Mouse (Mus musculus): ENCODE measurements around the gene Gse1. TPM values are rescaled to one million over a fixed set of nuclear protein-coding genes. Genes with fewer than 3 reads are reported as not detected.
A peak's percentile ranks its signal among the peaks of the same experiment; 100 is the strongest.

Gene Gse1
- 11.3 and 12.1 TPM in 2 replicates for polyA plus RNA-seq (2014; fragmentation: Nextera tagmentation; extraction: Ambion mirVana)

DNA sequence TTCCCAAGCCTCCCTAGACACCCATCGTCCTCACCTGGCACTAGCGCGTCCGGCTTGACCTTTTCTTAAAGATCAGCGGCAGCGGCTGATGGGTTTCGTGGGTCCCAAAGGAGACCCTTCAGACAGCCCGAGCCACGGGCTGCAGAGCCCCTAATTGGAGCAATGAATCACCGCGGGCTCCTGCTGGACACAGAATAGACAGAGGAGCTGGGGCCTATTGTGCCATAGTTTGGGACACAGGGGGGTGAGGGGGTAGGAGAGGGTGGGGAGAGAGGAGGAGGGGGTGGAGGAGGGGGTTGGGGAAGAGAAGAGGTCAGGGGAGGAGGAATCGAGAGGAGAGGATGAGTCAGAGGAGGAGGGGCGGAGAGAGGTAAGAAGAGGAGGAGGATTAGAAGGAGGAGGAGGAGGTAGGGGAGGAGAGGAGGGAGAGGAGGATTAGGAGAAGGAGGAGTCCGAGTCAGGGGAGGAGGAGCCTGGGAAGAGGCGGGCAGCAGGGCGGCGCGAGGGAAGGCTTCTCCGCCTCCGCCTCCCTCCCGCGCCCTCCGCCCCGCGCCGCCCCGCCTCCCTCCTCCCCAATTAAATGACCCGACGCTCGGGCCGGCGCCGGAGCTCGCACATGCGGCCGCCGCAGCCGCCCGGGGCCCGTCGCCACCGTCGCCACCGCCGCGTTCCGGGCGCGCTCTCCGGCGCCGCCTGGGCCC lies at the start of gene Gse1:
Gse1 (plus strand) TSS at position 566 of the 701 bp plus-strand sequence.
- Histone ChIP-seq H3K36me3 (ENCODE audit: control insufficient read depth, insufficient read depth, low read length) (no peaks in the 10 kb centered on the region), H3K27ac (ENCODE audit: low read depth, low read length) (peak within 1 kb of the TSS; percentile 47; the same call in 1 of the 2 replicates), H3K9ac (ENCODE audit: low read depth, low read length) (peak within 1 kb of the TSS; percentile 70), H3K4me1 (ENCODE audit: control insufficient read depth, insufficient read depth, low read length) (peaks cover 52% of the 10 kb centered on the region), H3K4me3 (ENCODE audit: low read length) (peak within 1 kb of the TSS; percentile 67), H3K27me3 (ENCODE audit: control insufficient read depth, insufficient read depth, low read length) (peaks cover 12% of the 10 kb centered on the region), H3K4me2 (replicated peaks; ENCODE audit: low read depth, low read length) (peak within 1 kb of the TSS; percentile 97), H3K9me3 (ENCODE audit: control insufficient read depth, low read length) (no peaks in the 10 kb centered on the region)
- ATAC-seq (ENCODE audit: low FRiP score, low TSS enrichment), result peak; percentile 81
- 3% methylated on average over 14 of the region's 52 CpGs for WGBS

DNA sequence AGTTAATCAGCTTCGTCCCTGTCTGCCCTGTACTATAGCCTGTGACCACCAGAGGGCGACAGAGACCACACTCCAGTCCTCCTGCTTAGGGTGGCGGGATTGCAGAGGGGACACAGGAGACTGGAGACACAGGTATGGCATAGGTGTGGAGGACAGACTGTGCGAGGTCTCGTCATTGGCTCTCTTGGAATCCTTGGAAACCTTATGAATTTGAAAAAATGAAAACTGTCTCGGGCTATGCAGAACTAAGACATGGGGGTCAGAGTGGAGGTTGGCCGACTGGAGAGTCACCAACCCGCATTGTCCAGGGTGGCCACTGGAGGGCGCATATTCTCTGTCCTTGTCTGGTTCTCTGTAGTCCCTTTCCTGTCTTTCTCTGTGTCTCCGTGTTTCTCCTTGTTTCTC lies 49.2 kb upstream of the Gse1 start:
- Histone ChIP-seq H3K27me3 (ENCODE audit: control insufficient read depth, insufficient read depth, low read length) (peaks cover 6% of the 10 kb centered on the region), H3K9ac (ENCODE audit: low read depth, low read length) (no peak overlapping the region), H3K27ac (ENCODE audit: low read depth, low read length) (no peak overlapping the region), H3K9me3 (ENCODE audit: control insufficient read depth, low read length) (no peaks in the 10 kb centered on the region), H3K36me3 (ENCODE audit: control insufficient read depth, insufficient read depth, low read length) (no peaks in the 10 kb centered on the region), H3K4me2 (replicated peaks; ENCODE audit: low read depth, low read length) (peak overlapping the region; percentile 41), H3K4me1 (ENCODE audit: control insufficient read depth, insufficient read depth, low read length) (peaks cover 23% of the 10 kb centered on the region), H3K4me3 (ENCODE audit: low read length) (no peak overlapping the region)
- 0% methylated on average over 10 of the region's 10 CpGs for WGBS
- peak; percentile 58 for ATAC-seq (ENCODE audit: low FRiP score, low TSS enrichment)

DNA sequence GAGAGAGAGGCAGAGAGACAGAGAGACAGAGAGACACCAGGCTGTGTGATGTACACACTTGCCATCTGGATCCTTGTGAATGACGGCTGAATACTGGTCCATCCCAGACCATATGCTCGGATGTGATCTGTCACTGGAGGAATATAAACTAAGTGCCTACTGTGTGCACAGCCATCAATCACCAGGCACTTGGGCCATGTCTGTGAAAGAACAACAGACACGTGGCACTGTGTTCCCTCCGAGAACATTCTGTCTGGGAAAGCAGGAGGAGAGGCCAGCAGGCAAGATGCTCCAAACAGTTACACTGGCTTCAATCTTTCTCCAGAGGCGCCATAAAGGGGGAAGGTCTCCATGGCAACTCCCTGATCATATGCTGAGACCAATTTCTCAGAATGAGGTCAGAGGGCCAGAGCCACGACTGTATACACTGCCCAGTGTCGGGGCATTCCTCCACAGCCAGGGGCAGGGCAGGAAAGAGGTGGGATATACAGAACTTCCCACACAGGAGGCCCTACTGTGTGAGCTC lies 47.7 kb upstream of the Gse1 start:
- H3K27ac ChIP-seq (ENCODE audit: low read depth, low read length), result no peak overlapping the region
- H3K36me3 ChIP-seq (ENCODE audit: control insufficient read depth, insufficient read depth, low read length), result no peaks in the 10 kb centered on the region
- no peak for ATAC-seq (ENCODE audit: low FRiP score, low TSS enrichment)
- H3K4me1 ChIP-seq (ENCODE audit: control insufficient read depth, insufficient read depth, low read length), result peaks cover 38% of the 10 kb centered on the region
- peaks cover 4% of the 10 kb centered on the region; the same call in 1 of the 2 replicates for H3K27me3 ChIP-seq (ENCODE audit: control insufficient read depth, insufficient read depth, low read length)
- H3K9ac ChIP-seq (ENCODE audit: low read depth, low read length), result no peak overlapping the region
- no peaks in the 10 kb centered on the region for H3K9me3 ChIP-seq (ENCODE audit: control insufficient read depth, low read length)
- no peak overlapping the region for H3K4me3 ChIP-seq (ENCODE audit: low read length)
- H3K4me2 ChIP-seq (replicated peaks; ENCODE audit: low read depth, low read length), result no peak overlapping the region
- WGBS, result 56% methylated on average over 7 of the region's 7 CpGs

- no peaks in the 10 kb centered on the region for H3K9me3 ChIP-seq (ENCODE audit: control insufficient read depth, low read length)
- WGBS, result 81% methylated on average over 5 of the region's 5 CpGs
- H3K4me1 ChIP-seq (ENCODE audit: control insufficient read depth, insufficient read depth, low read length), result peaks cover 46% of the 10 kb centered on the region
- no peak overlapping the region for H3K4me2 ChIP-seq (replicated peaks; ENCODE audit: low read depth, low read length)
- H3K4me3 ChIP-seq (ENCODE audit: low read length), result no peak overlapping the region
- peaks cover 3% of the 10 kb centered on the region; the same call in 1 of the 2 replicates for H3K27me3 ChIP-seq (ENCODE audit: control insufficient read depth, insufficient read depth, low read length)
- ATAC-seq (ENCODE audit: low FRiP score, low TSS enrichment), result no peak
- no peak overlapping the region for H3K27ac ChIP-seq (ENCODE audit: low read depth, low read length)
- H3K9ac ChIP-seq (ENCODE audit: low read depth, low read length), result no peak overlapping the region
- H3K36me3 ChIP-seq (ENCODE audit: control insufficient read depth, insufficient read depth, low read length), result no peaks in the 10 kb centered on the region
These were observed 47.0 kb upstream of the Gse1 start for GRCm38 (mm10) chr8:120181274-120181673.

DNA sequence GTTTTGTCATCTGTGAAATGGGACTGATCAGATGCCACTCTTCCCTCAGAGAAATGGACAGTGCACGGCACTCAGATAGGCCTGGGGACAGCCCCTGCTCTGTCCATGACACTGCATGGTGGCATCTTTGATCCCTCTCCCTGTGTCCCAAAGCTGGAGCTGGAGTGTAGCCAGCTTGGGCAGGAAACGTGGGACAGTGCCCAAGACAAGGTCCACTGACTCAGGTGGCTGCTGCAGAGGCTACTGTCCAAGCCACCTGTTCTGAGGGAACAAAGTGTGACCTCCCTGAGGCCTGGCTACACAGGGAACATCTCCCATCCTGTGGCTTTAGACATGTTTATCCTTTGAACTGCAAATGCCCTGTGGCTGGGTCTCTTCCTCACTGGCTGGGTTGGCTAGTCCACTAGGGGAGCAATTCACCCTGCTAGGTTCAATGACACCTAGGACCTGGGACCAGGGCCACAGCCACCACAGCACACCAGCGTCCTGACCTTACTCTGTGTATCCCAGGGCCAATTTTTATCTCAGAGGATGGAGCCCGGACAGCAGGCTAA lies 46.3 kb upstream of the Gse1 start:
- Histone ChIP-seq H3K36me3 (ENCODE audit: control insufficient read depth, insufficient read depth, low read length) (no peaks in the 10 kb centered on the region), H3K4me1 (ENCODE audit: control insufficient read depth, insufficient read depth, low read length) (peaks cover 44% of the 10 kb centered on the region), H3K27ac (ENCODE audit: low read depth, low read length) (no peak overlapping the region), H3K9me3 (ENCODE audit: control insufficient read depth, low read length) (no peaks in the 10 kb centered on the region), H3K4me3 (ENCODE audit: low read length) (no peak overlapping the region), H3K4me2 (replicated peaks; ENCODE audit: low read depth, low read length) (no peak overlapping the region), H3K9ac (ENCODE audit: low read depth, low read length) (no peak overlapping the region), H3K27me3 (ENCODE audit: control insufficient read depth, insufficient read depth, low read length) (no peaks in the 10 kb centered on the region)
- WGBS, result 75% methylated on average over 4 of the region's 4 CpGs
- ATAC-seq (ENCODE audit: low FRiP score, low TSS enrichment), result no peak

DNA sequence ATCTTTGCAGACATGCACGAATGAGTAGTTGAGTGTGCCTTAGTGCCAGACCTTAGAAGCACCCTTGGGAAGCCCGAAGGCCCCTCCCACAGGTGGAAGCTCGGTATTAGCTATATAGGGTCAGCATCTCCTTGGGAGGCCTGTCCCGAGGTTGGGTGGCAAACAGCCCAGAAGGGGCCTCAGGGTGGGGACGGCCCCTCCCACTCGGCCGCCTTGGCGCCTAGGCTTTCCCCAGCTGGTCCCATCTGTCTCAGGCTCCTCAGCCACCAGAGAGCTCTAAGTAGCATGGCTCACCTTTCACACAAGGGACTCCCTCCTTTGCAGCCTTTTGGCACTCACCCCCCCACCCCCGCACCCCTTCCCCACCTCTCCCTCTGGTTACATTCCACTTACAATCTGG lies 43.9 kb upstream of the Gse1 start:
- Histone ChIP-seq H3K9me3 (ENCODE audit: control insufficient read depth, low read length) (no peaks in the 10 kb centered on the region), H3K9ac (ENCODE audit: low read depth, low read length) (no peak overlapping the region), H3K27ac (ENCODE audit: low read depth, low read length) (no peak overlapping the region), H3K4me3 (ENCODE audit: low read length) (no peak overlapping the region), H3K36me3 (ENCODE audit: control insufficient read depth, insufficient read depth, low read length) (no peaks in the 10 kb centered on the region), H3K4me2 (replicated peaks; ENCODE audit: low read depth, low read length) (no peak overlapping the region), H3K27me3 (ENCODE audit: control insufficient read depth, insufficient read depth, low read length) (no peaks in the 10 kb centered on the region), H3K4me1 (ENCODE audit: control insufficient read depth, insufficient read depth, low read length) (peaks cover 32% of the 10 kb centered on the region)
- peak; percentile 53 for ATAC-seq (ENCODE audit: low FRiP score, low TSS enrichment)
- 13% methylated on average over 8 of the region's 9 CpGs for WGBS

DNA sequence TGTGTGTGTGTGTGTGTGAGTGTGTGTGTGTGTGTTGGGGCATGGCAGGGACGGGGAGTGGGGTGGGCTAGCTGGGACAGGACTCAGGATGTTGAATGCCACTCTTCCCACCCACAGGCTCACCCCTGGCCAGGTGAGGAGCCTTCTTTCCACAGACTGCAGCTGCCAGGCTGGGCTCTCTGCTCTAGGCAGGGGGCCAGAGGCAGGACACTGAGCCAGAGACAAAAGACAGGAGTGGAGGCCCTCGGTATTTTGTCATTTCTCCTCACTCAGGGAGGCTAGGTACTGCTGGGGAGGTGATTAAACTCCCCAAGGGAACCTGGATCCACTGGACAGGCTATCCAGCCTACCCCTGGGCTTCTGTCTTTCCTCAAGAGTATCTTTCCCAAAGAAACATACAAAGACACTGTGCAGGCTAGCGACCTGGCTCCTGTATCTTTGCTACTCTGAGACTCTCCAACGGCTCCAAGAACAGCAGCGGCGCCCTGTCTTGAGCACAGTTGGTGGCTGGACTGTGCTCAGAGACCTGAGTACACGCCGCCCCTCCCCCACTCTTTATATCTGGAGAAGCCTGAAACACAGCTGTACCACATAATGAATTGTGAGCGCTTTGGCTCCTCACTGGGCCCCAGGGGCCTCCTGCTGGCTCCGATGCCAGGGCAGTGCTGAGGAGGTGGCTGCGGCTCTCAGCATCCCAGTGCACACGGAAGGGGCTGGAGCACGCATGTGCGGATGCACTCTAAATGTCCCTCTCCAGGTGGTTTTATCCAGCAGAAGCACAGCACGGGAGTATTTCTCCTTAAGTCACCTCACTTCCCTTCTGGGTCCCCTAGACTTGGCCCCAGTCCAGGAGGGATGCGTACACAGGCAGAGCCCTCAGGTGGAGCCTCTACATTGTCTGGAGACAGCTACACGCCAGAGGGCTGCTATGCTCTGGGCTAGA lies 43.1 kb upstream of the Gse1 start:
- H3K9me3 ChIP-seq (ENCODE audit: control insufficient read depth, low read length), result no peaks in the 10 kb centered on the region
- H3K36me3 ChIP-seq (ENCODE audit: control insufficient read depth, insufficient read depth, low read length), result no peaks in the 10 kb centered on the region
- peak; percentile 20; the same call in 1 of the 2 replicates for ATAC-seq (ENCODE audit: low FRiP score, low TSS enrichment)
- no peak overlapping the region for H3K4me3 ChIP-seq (ENCODE audit: low read length)
- no peaks in the 10 kb centered on the region for H3K27me3 ChIP-seq (ENCODE audit: control insufficient read depth, insufficient read depth, low read length)
- H3K27ac ChIP-seq (ENCODE audit: low read depth, low read length), result peak overlapping the region; percentile 65; the same call in 1 of the 2 replicates
- peak overlapping the region; percentile 18; the same call in 1 of the 2 replicates for H3K9ac ChIP-seq (ENCODE audit: low read depth, low read length)
- no peak overlapping the region for H3K4me2 ChIP-seq (replicated peaks; ENCODE audit: low read depth, low read length)
- H3K4me1 ChIP-seq (ENCODE audit: control insufficient read depth, insufficient read depth, low read length), result peaks cover 39% of the 10 kb centered on the region
- WGBS, result 22% methylated on average over 17 of the region's 17 CpGs

DNA sequence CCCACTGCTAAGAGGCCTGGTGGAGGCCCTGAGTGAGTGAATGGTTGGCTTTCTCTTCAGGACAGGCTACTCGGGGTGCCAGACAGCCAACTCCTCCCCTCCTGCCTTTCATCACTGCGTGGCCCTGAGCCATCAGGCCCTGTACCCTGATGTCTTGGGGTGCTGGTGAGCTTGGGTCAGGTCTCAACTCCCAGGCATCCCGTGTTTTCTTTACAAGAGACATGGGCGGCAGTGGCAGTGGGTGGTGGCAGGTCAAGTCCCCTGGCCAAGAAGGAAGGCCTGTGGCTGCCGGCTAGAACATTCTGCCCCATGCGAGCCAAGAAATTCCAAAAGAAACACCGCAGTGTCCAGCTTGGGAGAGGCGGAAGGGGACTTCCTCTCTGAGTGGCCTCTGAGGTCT lies 41.8 kb upstream of the Gse1 start:
- WGBS, result 59% methylated on average over 8 of the region's 8 CpGs
- Histone ChIP-seq H3K36me3 (ENCODE audit: control insufficient read depth, insufficient read depth, low read length) (no peaks in the 10 kb centered on the region), H3K4me1 (ENCODE audit: control insufficient read depth, insufficient read depth, low read length) (peaks cover 40% of the 10 kb centered on the region), H3K4me2 (replicated peaks; ENCODE audit: low read depth, low read length) (no peak overlapping the region), H3K27ac (ENCODE audit: low read depth, low read length) (no peak overlapping the region), H3K9me3 (ENCODE audit: control insufficient read depth, low read length) (no peaks in the 10 kb centered on the region), H3K4me3 (ENCODE audit: low read length) (no peak overlapping the region), H3K9ac (ENCODE audit: low read depth, low read length) (no peak overlapping the region), H3K27me3 (ENCODE audit: control insufficient read depth, insufficient read depth, low read length) (no peaks in the 10 kb centered on the region)
- ATAC-seq (ENCODE audit: low FRiP score, low TSS enrichment), result no peak

Data from kidney, embryonic 14.5 days (tissue).